Mouse (Mus musculus) cortical plate, adult 2 months (tissue): ENCODE measurements at regions not wholly inside any gene's neighbourhood (a gene's known extent, or its start where the extent isn't known, plus 50 kb on each side); places are given as distances from the start of the nearest gene placed in this dataset.

Experiments
- H3K27ac ChIP-seq: fragments of 200-500 bp; 2 replicates; pipeline ENCODE4 v1.5.1; 2012; ENCODE audit warnings: low read length, control low read depth, inconsistent platforms; ENCODE audit not compliant: insufficient read depth
- H3K4me1 ChIP-seq: fragments of 200-500 bp; 2 replicates; pipeline ENCODE4 v1.6.1; 2011; ENCODE audit warnings: low read length; ENCODE audit not compliant: control insufficient read depth, insufficient read depth
- H3K4me3 ChIP-seq: fragments of 200-500 bp; 2 replicates; pipeline ENCODE4 v1.5.1; 2011; ENCODE audit warnings: mild to moderate bottlenecking, low read length, control low read depth; ENCODE audit not compliant: insufficient read depth
- CTCF ChIP-seq: fragments of 200-500 bp; IDR thresholded peaks from 2 replicates; pipeline ENCODE4 v1.5.1; 2011; ENCODE audit warnings: mild to moderate bottlenecking, control low read depth, low read length; ENCODE audit not compliant: insufficient read depth; ENCODE audit errors: extremely low read depth
- POLR2A ChIP-seq: fragments of 200-500 bp; IDR thresholded peaks from 2 replicates; pipeline ENCODE4 v1.6.1; 2011; ENCODE audit warnings: mild to moderate bottlenecking, low read length, control low read depth; ENCODE audit not compliant: insufficient read depth; ENCODE audit errors: extremely low read depth

DNA sequence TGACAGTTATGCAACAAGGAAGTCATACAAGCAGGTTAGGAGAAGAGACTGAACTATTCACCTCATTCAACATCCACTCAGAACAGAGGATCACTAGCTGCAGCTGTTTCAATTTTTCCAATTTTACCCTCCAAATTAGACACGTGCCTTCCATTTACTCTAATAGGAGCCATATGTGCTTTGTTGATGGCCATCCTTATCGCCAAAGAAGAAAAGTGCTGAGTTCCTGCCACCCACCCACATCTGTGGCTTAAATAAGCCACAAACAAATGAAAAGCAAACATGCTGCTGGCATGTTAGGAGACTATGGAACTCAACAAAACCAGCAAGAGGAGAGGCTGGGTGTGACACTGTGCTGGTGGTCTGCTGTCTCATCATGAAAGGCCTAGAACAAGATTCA lies 1786.1 kb downstream of the 9330182O14Rik start:
- TF ChIP-seq POLR2A: no peak
- TF ChIP-seq CTCF: no peak
- no peak overlapping the region for H3K4me3 ChIP-seq
- H3K4me1 ChIP-seq: peaks cover 1% of the 10 kb centered on the region; the same call in 1 of the 2 replicates
- no peak overlapping the region for H3K27ac ChIP-seq

DNA sequence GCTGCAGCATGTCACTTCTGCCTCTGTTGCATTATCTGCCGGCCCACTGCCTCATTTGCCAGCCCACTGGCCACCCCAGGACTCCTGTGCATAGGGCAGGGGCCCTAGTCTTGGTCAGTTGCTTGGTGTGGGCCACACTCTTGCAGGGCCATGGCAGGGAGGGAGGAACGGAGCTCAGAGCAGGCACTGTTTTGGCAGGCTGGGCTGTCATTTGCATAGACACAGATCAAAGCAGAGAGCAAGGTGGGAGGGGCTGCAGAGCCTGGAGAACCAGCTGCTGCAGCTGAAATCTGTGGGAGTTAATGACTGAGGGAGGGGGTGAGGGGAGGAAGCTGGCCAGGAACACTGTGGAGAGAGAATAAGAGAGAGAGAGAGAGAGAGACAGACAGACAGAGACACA lies 1802.5 kb downstream of the 9330182O14Rik start:
- no peaks in the 10 kb centered on the region for H3K4me1 ChIP-seq
- H3K4me3 ChIP-seq: no peak overlapping the region
- TF ChIP-seq POLR2A (no peak), CTCF (no peak)
- H3K27ac ChIP-seq: no peak overlapping the region

DNA sequence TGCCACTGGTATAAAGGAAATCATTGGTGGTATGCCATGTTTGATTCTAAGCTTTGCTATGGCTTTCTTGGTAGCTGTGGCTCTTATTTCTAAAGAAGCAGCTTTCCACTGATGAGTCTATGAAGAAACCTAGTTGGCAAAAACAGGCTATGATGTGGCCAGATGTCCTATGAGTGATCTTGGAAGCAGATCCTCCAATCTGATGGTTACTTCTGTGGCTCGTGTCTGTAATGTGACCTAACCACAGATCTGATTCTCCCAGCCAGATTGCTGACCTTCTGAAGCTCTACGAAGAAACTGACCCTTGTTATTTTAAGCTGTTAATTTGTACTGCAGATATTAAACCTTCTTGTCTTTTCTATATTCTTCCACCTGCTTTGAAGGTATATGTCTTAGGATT lies 1811.1 kb downstream of the 9330182O14Rik start:
- H3K4me1 ChIP-seq: no peaks in the 10 kb centered on the region
- no peak overlapping the region for H3K27ac ChIP-seq
- H3K4me3 ChIP-seq: no peak overlapping the region
- TF ChIP-seq POLR2A: no peak
- TF ChIP-seq CTCF: no peak

DNA sequence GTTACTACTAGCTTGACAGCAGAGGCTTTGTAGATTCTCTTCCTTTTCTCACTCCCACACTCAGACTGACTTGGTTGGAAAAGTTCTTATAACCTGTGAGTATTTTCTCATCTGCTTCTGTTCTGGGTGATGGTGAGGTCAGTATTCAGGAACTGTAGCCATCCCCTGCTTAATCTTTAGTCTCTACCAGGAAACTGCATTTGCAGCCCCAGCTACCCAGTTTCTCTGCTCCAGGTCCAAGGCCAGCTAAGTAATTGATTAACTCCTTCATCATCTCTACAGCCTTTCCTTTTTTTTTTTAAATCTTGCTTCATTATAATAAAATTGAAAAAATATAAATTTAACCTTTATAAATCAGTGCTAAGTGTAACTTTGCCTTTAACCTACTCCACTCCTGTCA lies 1813.7 kb downstream of the 9330182O14Rik start:
- TF ChIP-seq CTCF: no peak
- no peak for TF ChIP-seq POLR2A
- H3K4me1 ChIP-seq: no peaks in the 10 kb centered on the region

DNA sequence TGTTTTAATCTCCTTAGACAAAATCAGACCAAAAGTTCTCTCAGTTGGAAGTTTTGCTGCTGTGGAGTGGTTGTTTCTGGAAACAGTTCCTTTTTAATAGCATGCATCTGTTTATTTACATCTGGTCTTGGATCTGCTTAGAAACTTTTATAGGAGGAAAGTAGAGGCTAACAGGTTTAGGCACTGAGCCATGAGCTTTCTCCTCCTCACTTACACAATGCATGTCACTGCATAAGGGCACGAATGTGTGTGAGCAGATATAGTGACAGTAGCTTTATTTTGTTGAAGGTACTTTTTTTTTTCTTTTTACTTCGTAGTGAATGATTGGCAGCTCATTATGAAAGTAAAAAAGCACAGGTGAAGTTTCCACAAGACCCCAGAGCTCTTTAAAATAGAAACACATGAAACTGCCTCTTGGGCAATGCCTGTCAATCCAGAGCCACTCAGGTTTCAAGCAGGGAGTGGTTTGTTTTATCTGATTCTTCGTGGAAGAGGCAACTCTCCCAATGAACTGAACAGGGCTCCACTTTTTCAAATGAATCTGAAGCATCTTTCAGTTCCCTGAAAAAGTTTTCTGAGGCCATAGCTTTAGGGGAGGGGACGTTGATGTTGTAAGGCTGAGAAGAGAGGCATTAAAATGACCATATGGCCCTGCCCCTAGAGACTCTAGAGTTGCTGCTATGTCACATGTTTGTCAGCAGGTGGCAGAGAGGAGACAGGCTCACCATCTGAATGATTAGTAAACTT lies 1814.4 kb downstream of the 9330182O14Rik start:
- H3K4me3 ChIP-seq: no peak overlapping the region
- no peak overlapping the region for H3K27ac ChIP-seq
- TF ChIP-seq CTCF (peak; percentile 51; the same call in 1 of the 2 replicates), POLR2A (no peak)
- H3K4me1 ChIP-seq: no peaks in the 10 kb centered on the region

More for the DNA sequence above, 1813.7 kb downstream of the 9330182O14Rik start:
- Histone ChIP-seq H3K27ac (no peak overlapping the region), H3K4me3 (no peak overlapping the region)

DNA sequence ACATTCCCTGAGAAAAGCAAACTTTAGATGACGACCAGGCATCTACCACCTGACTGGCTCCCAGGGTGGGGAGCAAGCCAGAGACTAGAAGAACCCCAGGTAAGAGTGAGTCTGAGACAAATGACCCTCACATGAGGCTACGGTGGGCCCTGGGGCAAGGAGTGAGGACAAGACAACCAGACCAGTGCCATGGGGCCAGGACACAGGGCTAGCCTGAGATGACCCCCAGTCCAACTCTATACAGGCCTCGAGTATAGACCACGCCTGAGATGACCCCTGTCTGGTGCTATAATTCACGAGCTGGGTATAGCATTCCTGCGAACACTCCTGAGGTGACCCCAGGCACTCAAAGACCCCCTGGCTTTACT lies 1814.9 kb downstream of the 9330182O14Rik start:
- H3K4me3 ChIP-seq: no peak overlapping the region
- TF ChIP-seq POLR2A (no peak), CTCF (no peak)
- H3K4me1 ChIP-seq: no peaks in the 10 kb centered on the region
- no peak overlapping the region for H3K27ac ChIP-seq

DNA sequence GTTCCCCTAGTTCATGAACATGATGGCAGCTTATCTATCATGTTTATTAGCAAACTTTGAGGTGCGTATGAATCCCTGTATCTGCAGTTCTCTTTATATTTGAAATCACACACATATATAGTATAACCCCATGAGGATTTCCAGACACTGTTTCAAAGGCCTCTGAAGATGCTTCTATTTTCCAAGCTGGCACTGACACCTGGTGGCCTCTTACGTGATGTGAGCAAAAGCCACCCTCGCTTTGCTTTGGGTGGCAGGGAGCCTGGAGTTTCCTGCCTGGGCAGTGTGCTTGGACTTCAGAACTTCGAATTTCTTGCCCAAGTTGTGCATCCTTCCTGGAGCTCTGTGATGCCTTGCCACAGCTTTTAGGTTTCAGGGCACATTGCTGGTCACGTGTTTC lies 1817.1 kb downstream of the 9330182O14Rik start:
- Histone ChIP-seq H3K4me1 (no peaks in the 10 kb centered on the region), H3K27ac (no peak overlapping the region), H3K4me3 (no peak overlapping the region)
- TF ChIP-seq POLR2A (no peak), CTCF (peak; percentile 34; the same call in 1 of the 2 replicates)

DNA sequence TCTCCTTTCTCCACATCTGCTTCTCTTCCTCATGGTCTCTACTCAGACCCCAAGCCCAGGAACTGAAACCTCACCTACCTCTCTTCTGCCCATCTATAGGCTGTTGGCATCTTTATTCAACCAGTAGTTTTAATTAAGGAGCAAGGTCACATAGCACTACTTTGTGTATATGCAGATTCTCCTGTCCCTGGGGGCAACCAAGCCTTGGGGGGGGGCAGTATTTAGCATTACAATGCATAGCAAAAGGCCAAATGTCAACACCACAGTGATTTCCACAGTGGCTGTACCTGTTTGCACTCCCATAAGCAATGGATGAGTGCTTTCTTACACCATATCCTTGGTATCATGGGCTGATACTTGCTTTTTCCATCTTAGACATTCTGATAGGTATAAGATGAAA lies 1826.4 kb downstream of the 9330182O14Rik start:
- H3K4me3 ChIP-seq: no peak overlapping the region
- H3K4me1 ChIP-seq: no peaks in the 10 kb centered on the region
- no peak overlapping the region for H3K27ac ChIP-seq
- TF ChIP-seq POLR2A (no peak), CTCF (no peak)

DNA sequence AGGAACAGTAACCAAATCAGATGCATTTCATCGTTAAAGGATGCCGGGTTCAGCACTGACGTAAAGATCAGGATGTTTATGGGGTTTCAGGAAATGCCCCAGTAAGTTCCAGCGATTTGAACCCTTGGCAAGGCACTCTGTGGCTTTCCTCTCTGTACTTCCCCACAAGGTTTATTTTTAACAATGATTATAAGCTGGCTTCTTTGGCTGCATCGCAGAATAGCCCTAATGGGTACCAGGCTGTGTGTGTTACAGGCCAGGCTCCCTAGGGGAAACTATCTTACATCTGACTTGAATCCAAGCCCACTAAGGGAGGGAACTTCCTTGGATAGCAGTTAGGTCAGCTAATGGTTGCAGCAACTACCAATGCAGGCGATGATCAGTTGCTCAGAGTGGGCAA lies 1836.7 kb downstream of the 9330182O14Rik start:
- no peak for TF ChIP-seq POLR2A
- TF ChIP-seq CTCF: no peak
- Histone ChIP-seq H3K4me3 (no peak overlapping the region), H3K27ac (no peak overlapping the region), H3K4me1 (no peaks in the 10 kb centered on the region)

DNA sequence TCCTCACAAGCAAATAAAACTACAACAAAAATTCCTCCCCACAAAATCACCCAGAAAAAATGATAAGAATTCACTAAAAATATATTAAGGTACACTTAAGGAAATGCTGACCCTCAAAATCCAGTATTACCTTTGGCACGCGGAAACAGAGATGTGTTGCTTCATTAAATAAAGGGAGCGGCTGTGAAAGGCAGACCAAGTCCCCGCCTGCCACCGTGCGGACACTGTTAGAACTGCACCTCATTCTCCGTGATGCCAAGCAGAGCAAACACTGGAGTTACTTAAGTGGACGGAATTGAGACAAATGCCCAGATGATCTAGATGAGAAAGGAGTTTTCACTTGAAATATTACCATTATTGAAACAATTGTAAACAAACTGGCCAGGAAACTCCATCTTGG lies 1839.1 kb downstream of the 9330182O14Rik start:
- H3K4me3 ChIP-seq: no peak overlapping the region
- peak; percentile 90 for TF ChIP-seq CTCF
- TF ChIP-seq POLR2A: no peak
- H3K4me1 ChIP-seq: no peaks in the 10 kb centered on the region
- no peak overlapping the region for H3K27ac ChIP-seq

DNA sequence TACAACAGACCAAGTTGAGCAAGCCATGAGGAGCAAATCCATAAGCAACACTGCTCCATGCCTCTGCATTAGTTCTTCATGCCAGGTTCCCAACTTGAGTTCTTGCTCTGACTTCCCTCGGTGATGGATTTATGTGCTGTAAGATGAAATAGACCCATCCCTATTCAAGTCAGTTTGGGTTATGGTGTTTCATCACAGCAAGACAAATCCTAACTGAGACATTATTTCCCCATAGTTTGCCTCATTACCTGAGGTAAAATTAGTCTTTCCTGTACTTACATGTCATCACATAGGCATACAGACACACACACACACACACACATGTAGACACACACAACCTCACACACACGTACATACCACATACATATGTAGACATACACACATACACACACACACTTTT lies 1843.0 kb downstream of the 9330182O14Rik start:
- Histone ChIP-seq H3K4me1 (no peaks in the 10 kb centered on the region), H3K4me3 (no peak overlapping the region), H3K27ac (no peak overlapping the region)
- TF ChIP-seq CTCF (no peak), POLR2A (no peak)
